Mouse (Mus musculus) CD8-positive naive resting alpha-beta T cell, adult 2 months (primary cell): ENCODE measurements around the gene Krt80.

ENCODE experiments used
- DNase-seq, 2 experiments: peaks; one replicate each; pipeline ENCODE4 v3.0.0; 2022; ENCODE audit warnings: low read depth in 2 of 2, low spot score in 2 of 2

Krt80 gene

GRCm38 (mm10) chr15:101375956-101376775 lies 6.2 kb upstream of the Krt80 start:
- DNase-seq = no peak

DNA sequence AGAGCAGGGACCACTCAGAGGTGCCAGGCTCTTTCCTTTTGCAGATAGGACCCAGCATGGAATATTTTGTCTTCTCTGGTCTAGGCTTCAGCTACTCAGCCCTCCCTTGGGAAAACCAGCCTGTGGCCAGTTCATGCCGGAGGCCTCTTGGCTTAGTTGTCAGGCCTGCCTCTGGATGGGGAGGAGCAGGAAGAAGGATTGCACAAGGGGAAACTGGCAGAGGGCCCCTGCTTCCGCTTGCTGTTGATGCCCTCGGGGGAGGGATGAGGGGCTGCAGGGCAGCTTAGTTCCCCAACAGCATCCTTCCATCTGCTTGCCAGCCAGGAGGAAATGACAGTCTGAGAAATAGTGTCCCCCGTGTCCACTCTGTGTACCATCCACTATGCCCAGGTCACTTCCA lies 4.9 kb upstream of the Krt80 start:
- DNase-seq = no peak

GRCm38 (mm10) chr15:101373286-101373898 lies 3.4 kb upstream of the Krt80 start:
- DNase-seq = no peak

GRCm38 (mm10) chr15:101372131-101372977 lies 2.4 kb upstream of the Krt80 start:
- DNase-seq = no peak

- DNase-seq = no peak
Observed at GRCm38 (mm10) chr15:101371141-101371985, 1.4 kb upstream of the Krt80 start.

- DNase-seq = no peak
Observed at GRCm38 (mm10) chr15:101369382-101370100, 421 bp downstream of the Krt80 start.

DNA sequence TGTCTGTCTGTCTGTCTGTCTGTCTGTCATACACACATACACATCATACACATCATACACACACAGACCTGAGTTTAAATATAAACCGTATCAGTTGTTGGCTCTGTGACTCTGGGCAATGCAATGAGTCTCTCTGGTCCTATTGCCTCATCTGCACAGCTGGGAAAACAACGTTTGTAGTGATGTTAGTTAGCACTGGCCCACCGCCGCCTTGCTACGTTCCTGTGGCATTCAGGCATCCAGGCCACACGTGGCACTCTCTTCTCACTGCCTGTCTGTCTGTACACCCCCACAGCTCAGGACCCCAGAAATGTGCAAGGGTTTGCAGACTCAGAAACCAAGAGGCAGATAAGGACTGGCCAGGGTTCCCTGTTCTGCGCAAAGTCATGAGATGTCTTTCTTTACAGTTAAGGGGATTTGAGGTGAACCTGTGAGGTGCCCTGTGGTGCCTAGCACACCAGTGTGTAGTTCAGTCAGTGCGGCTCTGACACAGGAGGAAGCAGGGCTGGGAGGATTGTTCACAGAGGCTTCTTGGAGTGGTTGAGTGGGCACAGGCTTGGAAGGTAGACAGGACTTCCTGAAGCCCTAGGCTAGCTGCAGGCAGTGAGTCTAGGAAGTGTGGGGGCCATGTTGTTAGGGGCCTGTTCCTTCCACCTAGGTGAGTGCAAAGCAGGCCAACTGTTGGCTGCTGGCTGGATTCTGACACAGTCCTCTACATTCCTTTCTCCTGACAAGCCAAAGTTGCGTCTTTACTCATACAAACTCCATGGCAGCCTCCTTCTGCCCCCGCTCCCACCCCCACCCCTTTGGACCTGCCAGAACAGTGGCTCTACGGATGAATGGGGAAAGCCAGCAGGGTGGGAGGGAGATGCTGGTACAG lies 1.2 kb downstream of the Krt80 start:
- DNase-seq = no peak

DNA sequence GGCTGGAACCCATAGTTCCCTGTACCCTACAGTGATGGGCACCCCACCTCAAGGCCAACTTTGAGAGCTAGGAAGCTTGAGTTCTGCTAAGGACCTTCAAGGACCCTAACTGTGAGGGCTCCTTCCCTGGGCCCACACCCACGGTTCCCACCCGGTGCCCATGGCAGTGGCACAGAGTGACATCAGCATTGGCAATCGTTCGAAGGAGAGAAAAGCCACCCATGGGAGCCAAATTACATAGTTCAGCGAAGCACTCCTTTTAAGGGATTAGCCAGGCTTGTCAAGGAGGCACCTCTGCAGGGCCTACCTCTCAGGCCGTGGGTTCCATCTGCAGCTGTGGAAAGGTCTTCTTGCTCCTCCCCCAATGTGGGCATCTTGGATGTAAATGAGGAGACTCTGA lies 1.9 kb downstream of the Krt80 start:
- DNase-seq = no peak

GRCm38 (mm10) chr15:101367497-101367896 lies 2.5 kb downstream of the Krt80 start:
- no peak for DNase-seq

DNA sequence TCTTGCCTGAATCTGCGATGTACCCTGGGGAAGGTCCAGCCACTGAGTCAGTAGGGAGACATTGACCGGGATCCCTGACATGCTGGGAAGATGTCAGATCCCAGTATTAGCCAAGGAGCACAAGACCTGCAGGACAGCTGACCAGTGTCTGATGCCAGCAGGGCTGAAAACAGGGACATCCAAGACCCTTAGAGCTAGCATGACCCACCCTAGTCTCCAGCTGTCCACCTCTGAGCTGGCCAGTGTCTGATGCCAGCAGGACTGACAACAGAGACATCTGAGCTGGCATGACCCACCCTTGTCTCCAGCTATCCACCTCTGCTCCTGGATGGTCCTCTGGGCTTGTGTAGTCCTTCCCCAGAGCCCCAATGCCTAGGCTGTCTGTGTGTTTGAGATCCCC lies 3.0 kb downstream of the Krt80 start:
- DNase-seq = no peak

- no peak for DNase-seq
Observed at GRCm38 (mm10) chr15:101366482-101366881, 3.5 kb downstream of the Krt80 start.

DNA sequence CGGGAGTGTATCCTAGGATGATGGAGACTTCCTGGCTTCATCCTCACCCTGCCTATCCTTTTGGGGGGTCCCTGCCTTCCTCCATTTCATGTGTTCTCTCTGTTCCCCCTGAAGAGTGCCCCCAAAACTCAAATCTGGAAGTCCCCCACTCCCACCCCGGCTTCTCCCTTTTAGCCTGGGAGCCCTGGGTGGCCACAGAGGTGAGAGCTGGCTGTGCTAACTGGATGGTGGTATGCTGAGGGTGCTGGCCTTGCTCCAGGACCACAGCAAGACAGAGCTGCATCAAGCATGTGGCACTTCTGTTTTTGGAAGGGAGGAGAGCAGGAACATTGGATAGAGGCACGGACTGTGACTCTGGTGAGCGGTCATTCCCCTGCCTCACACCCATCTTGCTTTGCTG lies 4.2 kb downstream of the Krt80 start:
- DNase-seq = no peak

- DNase-seq = no peak
Observed at GRCm38 (mm10) chr15:101364891-101365671, 4.9 kb downstream of the Krt80 start.

- no peak for DNase-seq
Observed at GRCm38 (mm10) chr15:101364425-101364824, 5.5 kb downstream of the Krt80 start.

DNA sequence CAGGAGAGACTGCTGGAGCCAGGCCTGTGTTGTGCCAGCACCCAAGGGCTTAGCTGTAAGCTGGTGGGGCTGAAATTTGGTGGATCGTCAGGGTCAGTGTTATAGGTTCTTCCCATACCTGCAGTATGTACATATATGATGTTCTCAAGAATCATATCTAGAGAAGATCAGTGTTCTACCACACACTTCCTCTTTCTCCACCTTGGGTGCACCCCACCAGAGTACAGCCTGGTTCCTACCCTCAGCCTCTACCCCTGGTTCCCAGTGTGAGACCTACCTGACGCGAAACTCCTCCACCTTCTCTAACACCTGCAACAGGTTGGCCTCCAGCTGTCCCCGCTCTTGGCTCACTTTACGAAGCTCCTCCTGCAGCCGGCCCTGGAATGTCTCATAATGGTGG lies 6.0 kb downstream of the Krt80 start:
- DNase-seq = no peak

- no peak for DNase-seq
Observed at GRCm38 (mm10) chr15:101362393-101363010, 7.5 kb downstream of the Krt80 start.

DNA sequence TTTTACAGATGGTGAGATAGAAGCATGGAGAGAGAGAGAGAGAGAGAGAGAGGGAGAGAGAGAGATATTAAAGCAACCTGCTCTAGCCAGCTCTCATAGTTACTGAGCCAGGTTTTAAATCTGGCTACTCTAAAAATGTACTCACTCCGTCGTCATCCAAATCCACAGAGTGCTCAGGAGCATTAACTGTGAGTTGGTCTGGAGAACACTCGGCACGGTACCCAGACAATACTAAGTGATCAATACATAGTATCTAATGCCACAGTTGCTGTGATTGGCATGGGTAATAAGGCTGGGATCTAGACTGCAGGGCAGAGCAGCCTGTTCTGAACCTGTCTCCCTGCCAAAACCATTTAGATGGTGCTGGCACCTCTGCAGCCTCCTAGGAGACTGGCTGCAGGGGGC lies 14.6 kb downstream of the Krt80 start:
- DNase-seq = no peak
